Comparison of ENCODE assay signal across 8 mouse cellular contexts in the genomic region with DNA sequence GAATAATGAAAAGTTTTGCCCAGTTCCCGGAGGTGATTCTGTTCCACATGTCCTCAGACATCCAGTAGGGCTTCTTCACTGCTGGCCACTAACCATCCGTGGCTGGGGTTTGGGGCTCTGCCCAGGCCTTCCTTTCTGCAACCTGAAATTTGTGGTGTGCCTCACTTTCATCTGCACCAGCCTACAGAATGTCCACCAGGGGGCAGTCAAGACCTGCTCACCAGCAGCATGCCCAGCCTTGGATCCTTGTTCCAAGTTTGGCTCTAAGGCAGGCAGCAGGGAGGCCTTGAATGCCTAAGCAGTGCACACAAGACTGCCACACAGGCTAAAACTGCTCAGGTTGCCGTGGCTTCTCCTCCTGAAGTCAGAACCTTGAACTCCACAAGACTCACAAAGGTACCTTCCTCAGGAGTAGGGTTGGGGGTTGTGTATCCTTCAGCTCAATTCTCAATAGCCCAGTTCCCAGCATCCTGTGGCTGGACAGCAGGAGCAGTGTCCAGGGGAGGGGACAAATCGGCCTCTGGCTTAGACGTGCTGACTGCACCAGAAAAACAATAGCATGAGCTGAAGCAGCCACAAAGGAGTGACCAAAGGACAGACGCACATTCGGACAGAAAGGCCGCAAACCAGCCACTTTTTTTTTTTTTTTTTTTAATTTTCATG. TPM values are rescaled to one million over a fixed set of nuclear protein-coding genes. Genes with fewer than 3 reads are reported as not detected.
DNase-seq lines count a peak whose midpoint lies in the region; ATAC-seq and TF ChIP-seq lines count a peak whose summit lies in the region.

No protein-coding gene starts in this region.

- TF ChIP-seq CTCF in E14TG2a.4 (conservative IDR thresholded peaks at IDR 0.05; ENCODE audit: low read length) = peak; percentile 74
- peak; percentile 99 for TF ChIP-seq CTCF in heart, postnatal 0 days (IDR thresholded peaks at IDR 0.05; ENCODE audit: low read depth)
- TF ChIP-seq CTCF in liver, embryonic 14.5 days (IDR thresholded peaks at IDR 0.05; ENCODE audit: low read depth) = peak; percentile 99

- WGBS in forebrain, embryonic 13.5 days = 27% methylated on average over 8 of the region's 8 CpGs
- 41% methylated on average over 8 of the region's 8 CpGs for WGBS in heart, postnatal 0 days
- 39% methylated on average over 8 of the region's 8 CpGs for WGBS in liver, embryonic 14.5 days (ENCODE audit: insufficient replicate concordance)
- 39% methylated on average over 8 of the region's 8 CpGs for WGBS in neural tube, embryonic 11.5 days
- WGBS in stomach, embryonic 16.5 days = 47% methylated on average over 8 of the region's 8 CpGs

- TF ChIP-seq EP300 in heart, postnatal 0 days (IDR thresholded peaks at IDR 0.05; ENCODE audit: low read depth) = no peak
- no peak for TF ChIP-seq EP300 in liver, embryonic 14.5 days (IDR thresholded peaks at IDR 0.05; ENCODE audit: low read depth)

- no peaks in the 10 kb centered on the region for H3K9me3 ChIP-seq in E14TG2a.4 (ENCODE audit: low read length)
- H3K9me3 ChIP-seq in forebrain, embryonic 13.5 days (replicated peaks) = no peaks in the 10 kb centered on the region
- H3K9me3 ChIP-seq in heart, postnatal 0 days (replicated peaks; ENCODE audit: control insufficient read depth, low read length) = no peaks in the 10 kb centered on the region
- no peaks in the 10 kb centered on the region for H3K9me3 ChIP-seq in liver, embryonic 14.5 days (ENCODE audit: control insufficient read depth, low read length)
- no peaks in the 10 kb centered on the region for H3K9me3 ChIP-seq in neural tube, embryonic 11.5 days (ENCODE audit: control insufficient read depth, low read length)
- no peaks in the 10 kb centered on the region for H3K9me3 ChIP-seq in stomach, embryonic 16.5 days (replicated peaks; ENCODE audit: control insufficient read depth, low read length)

- peak overlapping the region; percentile 31; the same call in 1 of the 2 replicates for H3K9ac ChIP-seq in forebrain, embryonic 13.5 days
- no peak overlapping the region for H3K9ac ChIP-seq in heart, postnatal 0 days (replicated peaks; ENCODE audit: low read depth, low read length)
- no peak overlapping the region for H3K9ac ChIP-seq in liver, embryonic 14.5 days (replicated peaks)
- no peak overlapping the region for H3K9ac ChIP-seq in neural tube, embryonic 11.5 days (ENCODE audit: low read length)
- peak overlapping the region; percentile 9 for H3K9ac ChIP-seq in stomach, embryonic 16.5 days (ENCODE audit: low read length)

- H3K4me3 ChIP-seq in E14TG2a.4 (replicated peaks; ENCODE audit: low read length) = no peak overlapping the region
- H3K4me3 ChIP-seq in forebrain, embryonic 13.5 days = no peak overlapping the region
- H3K4me3 ChIP-seq in heart, postnatal 0 days (ENCODE audit: low read depth, low read length) = no peak overlapping the region
- no peak overlapping the region for H3K4me3 ChIP-seq in liver, embryonic 14.5 days (ENCODE audit: insufficient read depth in 1 of 2, low read depth in 2 of 2, low read length in 2 of 2)
- H3K4me3 ChIP-seq in neural tube, embryonic 11.5 days (ENCODE audit: low read depth, low read length) = no peak overlapping the region
- H3K4me3 ChIP-seq in stomach, embryonic 16.5 days (replicated peaks; ENCODE audit: low read length) = no peak overlapping the region

- peaks cover 36% of the 10 kb centered on the region for H3K4me1 ChIP-seq in E14TG2a.4 (replicated peaks; ENCODE audit: low read depth, low read length)
- peaks cover 5% of the 10 kb centered on the region for H3K4me1 ChIP-seq in forebrain, embryonic 13.5 days
- 0 out of 2 replicates have a peak, but pooled peaks cover 3% of the 10 kb centered on the region for H3K4me1 ChIP-seq in heart, postnatal 0 days (ENCODE audit: control insufficient read depth, insufficient read depth)
- no peaks in the 10 kb centered on the region for H3K4me1 ChIP-seq in liver, embryonic 14.5 days (replicated peaks; ENCODE audit: control insufficient read depth in 2 of 2, insufficient read depth in 2 of 2, low read length in 1 of 2)
- no peaks in the 10 kb centered on the region for H3K4me1 ChIP-seq in neural tube, embryonic 11.5 days (ENCODE audit: control insufficient read depth, insufficient read depth, low read length)
- peaks cover 2% of the 10 kb centered on the region for H3K4me1 ChIP-seq in stomach, embryonic 16.5 days (ENCODE audit: control insufficient read depth, insufficient read depth, low read length)

- no peaks in the 10 kb centered on the region for H3K27me3 ChIP-seq in E14TG2a.4 (ENCODE audit: insufficient read depth, low read length)
- H3K27me3 ChIP-seq in forebrain, embryonic 13.5 days = no peaks in the 10 kb centered on the region
- H3K27me3 ChIP-seq in heart, postnatal 0 days (ENCODE audit: control insufficient read depth, insufficient read depth, low read length) = no peaks in the 10 kb centered on the region
- H3K27me3 ChIP-seq in liver, embryonic 14.5 days (ENCODE audit: control insufficient read depth, insufficient read depth, low read length) = no peaks in the 10 kb centered on the region
- no peaks in the 10 kb centered on the region for H3K27me3 ChIP-seq in neural tube, embryonic 11.5 days (ENCODE audit: control insufficient read depth, insufficient read depth, low read length)
- H3K27me3 ChIP-seq in stomach, embryonic 16.5 days (ENCODE audit: control insufficient read depth, insufficient read depth, low read length) = no peaks in the 10 kb centered on the region

- H3K27ac ChIP-seq in forebrain, embryonic 13.5 days = peak overlapping the region; percentile 7; the same call in 1 of the 2 replicates
- H3K27ac ChIP-seq in heart, postnatal 0 days (ENCODE audit: low read depth) = no peak overlapping the region; the same call in 1 of the 2 replicates
- H3K27ac ChIP-seq in liver, embryonic 14.5 days = no peak overlapping the region
- no peak overlapping the region for H3K27ac ChIP-seq in neural tube, embryonic 11.5 days (ENCODE audit: low read depth, low read length)
- H3K27ac ChIP-seq in stomach, embryonic 16.5 days (ENCODE audit: low read length) = peak overlapping the region; percentile 15; the same call in 1 of the 2 replicates

- ATAC-seq in forebrain, embryonic 13.5 days = peak; percentile 89
- ATAC-seq in heart, postnatal 0 days (ENCODE audit: insufficient read depth, low read depth) = peak; percentile 76
- peak; percentile 42 for ATAC-seq in liver, embryonic 14.5 days (ENCODE audit: insufficient read depth)
- ATAC-seq in neural tube, embryonic 11.5 days (ENCODE audit: insufficient read depth, low FRiP score, low TSS enrichment) = peak; percentile 78
- ATAC-seq in stomach, embryonic 16.5 days (ENCODE audit: insufficient read depth, low FRiP score) = peak; percentile 82; the same call in 1 of the 2 replicates

- peaks cover 50% of the 10 kb centered on the region for H3K36me3 ChIP-seq in E14TG2a.4 (ENCODE audit: insufficient read depth, low read length)
- peaks cover 5% of the 10 kb centered on the region; the same call in 1 of the 2 replicates for H3K36me3 ChIP-seq in forebrain, embryonic 13.5 days (ENCODE audit: poor library complexity, severe bottlenecking)
- H3K36me3 ChIP-seq in heart, postnatal 0 days (replicated peaks; ENCODE audit: control insufficient read depth, insufficient read depth, low read length) = no peaks in the 10 kb centered on the region
- H3K36me3 ChIP-seq in liver, embryonic 14.5 days (replicated peaks; ENCODE audit: control insufficient read depth, insufficient read depth, low read depth) = no peaks in the 10 kb centered on the region
- H3K36me3 ChIP-seq in neural tube, embryonic 11.5 days (ENCODE audit: control insufficient read depth, insufficient read depth, low read length) = no peaks in the 10 kb centered on the region
- no peaks in the 10 kb centered on the region for H3K36me3 ChIP-seq in stomach, embryonic 16.5 days (ENCODE audit: control insufficient read depth, insufficient read depth, low read length)

- DNase-seq in c-Kit-positive CD71-positive TER-119-positive erythroid progenitor cells, embryonic 14.5 days (ENCODE audit: low spot score) = peak; percentile 76
- DNase-seq in heart, postnatal 0 days (ENCODE audit: low spot score) = peak; percentile 84
- DNase-seq in kidney, postnatal 36 days = peak; percentile 89 to 92
- DNase-seq in liver, embryonic 14.5 days (ENCODE audit: low read depth in 3 of 3, low spot score in 3 of 3) = peak in 2 of 3 experiments; percentile 56 to 58
- DNase-seq in neural tube, embryonic 11.5 days (ENCODE audit: low spot score) = peak; percentile 86

- H3K4me2 ChIP-seq in forebrain, embryonic 13.5 days = no peak overlapping the region
- H3K4me2 ChIP-seq in heart, postnatal 0 days (ENCODE audit: low read depth, low read length) = no peak overlapping the region
- no peak overlapping the region for H3K4me2 ChIP-seq in liver, embryonic 14.5 days (ENCODE audit: low read depth)
- H3K4me2 ChIP-seq in neural tube, embryonic 11.5 days (ENCODE audit: low read depth) = no peak overlapping the region
- H3K4me2 ChIP-seq in stomach, embryonic 16.5 days (ENCODE audit: low read depth, low read length) = no peak overlapping the region

RNA-seq across cellular contexts. Expression of a gene that starts 9.0 kb away (rescaled TPM):
- polyA plus RNA-seq in forebrain, embryonic 13.5 days (2015; fragmentation: Nextera tagmentation; extraction: Ambion mirVana) = 7.4 and 9.4 TPM in 2 replicates
- 5.7 TPM in 1 of 2 replicates, not detected in the other for total RNA-seq in heart, postnatal 0 days (2014; rRNA removed; ENCODE audit: low replicate concordance)
- 1.8 and 2.4 TPM in 2 replicates for polyA plus RNA-seq in heart, postnatal 0 days (2015; fragmentation: Nextera tagmentation; extraction: Ambion mirVana)
- polyA plus RNA-seq in liver, embryonic 14.5 days (2012; rRNA removed) = 1.0 and 1.1 TPM in 2 replicates
- 0.85 and 1.2 TPM in 2 replicates for polyA plus RNA-seq in liver, embryonic 14.5 days (2014; fragmentation: Nextera tagmentation; extraction: Ambion mirVana)
- 3.9 and 5.3 TPM in 2 replicates for polyA plus RNA-seq in neural tube, embryonic 11.5 days (2014; fragmentation: Nextera tagmentation; extraction: Ambion mirVana)
- polyA plus RNA-seq in stomach, embryonic 16.5 days (2015; fragmentation: Nextera tagmentation; extraction: Ambion mirVana) = 4.8 and 6.1 TPM in 2 replicates

RNA-seq across cellular contexts. Expression of a gene that starts 9.2 kb away (rescaled TPM):
- polyA plus RNA-seq in forebrain, embryonic 13.5 days (2015; fragmentation: Nextera tagmentation; extraction: Ambion mirVana) = 125 and 130 TPM in 2 replicates
- total RNA-seq in heart, postnatal 0 days (2014; rRNA removed; ENCODE audit: low replicate concordance) = 96.1 and 126 TPM in 2 replicates
- polyA plus RNA-seq in heart, postnatal 0 days (2015; fragmentation: Nextera tagmentation; extraction: Ambion mirVana) = 116 and 123 TPM in 2 replicates
- polyA plus RNA-seq in liver, embryonic 14.5 days (2012; rRNA removed) = 39.6 and 50.8 TPM in 2 replicates
- 95.1 and 97.7 TPM in 2 replicates for polyA plus RNA-seq in liver, embryonic 14.5 days (2014; fragmentation: Nextera tagmentation; extraction: Ambion mirVana)
- polyA plus RNA-seq in neural tube, embryonic 11.5 days (2014; fragmentation: Nextera tagmentation; extraction: Ambion mirVana) = 143 and 145 TPM in 2 replicates
- 171 and 183 TPM in 2 replicates for polyA plus RNA-seq in stomach, embryonic 16.5 days (2015; fragmentation: Nextera tagmentation; extraction: Ambion mirVana)

RNA-seq across cellular contexts. Expression of a gene that starts 28.6 kb away (rescaled TPM):
- 18.5 and 22.8 TPM in 2 replicates for polyA plus RNA-seq in forebrain, embryonic 13.5 days (2015; fragmentation: Nextera tagmentation; extraction: Ambion mirVana)
- total RNA-seq in heart, postnatal 0 days (2014; rRNA removed; ENCODE audit: low replicate concordance) = 16.5 and 16.6 TPM in 2 replicates
- 17.3 and 18.4 TPM in 2 replicates for polyA plus RNA-seq in heart, postnatal 0 days (2015; fragmentation: Nextera tagmentation; extraction: Ambion mirVana)
- 6.8 and 7.1 TPM in 2 replicates for polyA plus RNA-seq in liver, embryonic 14.5 days (2012; rRNA removed)
- polyA plus RNA-seq in liver, embryonic 14.5 days (2014; fragmentation: Nextera tagmentation; extraction: Ambion mirVana) = 1.7 and 2.6 TPM in 2 replicates
- 6.9 and 8.3 TPM in 2 replicates for polyA plus RNA-seq in neural tube, embryonic 11.5 days (2014; fragmentation: Nextera tagmentation; extraction: Ambion mirVana)
- 19.9 and 20.1 TPM in 2 replicates for polyA plus RNA-seq in stomach, embryonic 16.5 days (2015; fragmentation: Nextera tagmentation; extraction: Ambion mirVana)

RNA-seq across cellular contexts. Expression of a gene that starts 38.8 kb away (rescaled TPM):
- polyA plus RNA-seq in forebrain, embryonic 13.5 days (2015; fragmentation: Nextera tagmentation; extraction: Ambion mirVana) = 5.9 and 6.3 TPM in 2 replicates
- total RNA-seq in heart, postnatal 0 days (2014; rRNA removed; ENCODE audit: low replicate concordance) = 0.15 TPM in 1 of 2 replicates, not detected in the other
- polyA plus RNA-seq in heart, postnatal 0 days (2015; fragmentation: Nextera tagmentation; extraction: Ambion mirVana) = 0.05 and 0.30 TPM in 2 replicates
- polyA plus RNA-seq in liver, embryonic 14.5 days (2012; rRNA removed) = 0.09 and 0.12 TPM in 2 replicates
- polyA plus RNA-seq in liver, embryonic 14.5 days (2014; fragmentation: Nextera tagmentation; extraction: Ambion mirVana) = 0.04 TPM in 1 of 2 replicates, not detected in the other
- polyA plus RNA-seq in neural tube, embryonic 11.5 days (2014; fragmentation: Nextera tagmentation; extraction: Ambion mirVana) = 1.4 and 1.6 TPM in 2 replicates
- polyA plus RNA-seq in stomach, embryonic 16.5 days (2015; fragmentation: Nextera tagmentation; extraction: Ambion mirVana) = 27.4 and 30.4 TPM in 2 replicates

Comparison
In these comparisons a context has a peak if more than half of its experiments do, and no peak if none do; other contexts are left out.
1. H3K27ac ChIP-seq: peak in forebrain, embryonic 13.5 days (single experiment) and stomach, embryonic 16.5 days (single experiment); none in heart, postnatal 0 days (single experiment), liver, embryonic 14.5 days (single experiment) and neural tube, embryonic 11.5 days (single experiment).
2. H3K9ac ChIP-seq: peak in forebrain, embryonic 13.5 days (single experiment) and stomach, embryonic 16.5 days (single experiment); none in heart, postnatal 0 days (single experiment), liver, embryonic 14.5 days (single experiment) and neural tube, embryonic 11.5 days (single experiment).
3. Peak in every context shown above with its lines, with median percentiles within 50 percentile points of each other: CTCF ChIP-seq, DNase-seq and ATAC-seq.